Mouse (Mus musculus) liver, postnatal 0 days (tissue): ENCODE data around the gene Iqcb1. TPM values are rescaled to one million over a fixed set of nuclear protein-coding genes. Genes with fewer than 3 reads are reported as not detected.

Experiments used
- ATAC-seq: fragments of 200-750 bp; cut with Nextera tagmentation; 2 replicates; pipeline ENCODE4 v1.8.0; 2017; ENCODE audit warnings: mild to moderate bottlenecking, moderate library complexity
- DNase-seq: peaks from one replicate; pipeline ENCODE4 v3.0.0-alpha.2; 2016
- H3K27ac ChIP-seq: fragments of 300-500 bp; sonication (generic); 2 replicates; pipeline ENCODE4 v1.5.1; 2014; ENCODE audit warnings: antibody characterized with exemption, moderate library complexity, mild to moderate bottlenecking, low read depth
- H3K27me3 ChIP-seq: fragments of 300-500 bp; sonication (generic); 2 replicates; pipeline ENCODE4 v1.6.1; 2014; ENCODE audit warnings: low read length, control low read depth, mixed read lengths; ENCODE audit not compliant: insufficient read depth
- H3K36me3 ChIP-seq: fragments of 300-500 bp; sonication (generic); replicated peaks from 2 replicates; pipeline ENCODE4 v1.6.1; 2014; ENCODE audit warnings: mild to moderate bottlenecking, control low read depth, low read length, moderate library complexity, mixed read lengths; ENCODE audit not compliant: insufficient read depth
- H3K4me1 ChIP-seq: fragments of 300-500 bp; sonication (generic); 2 replicates; pipeline ENCODE4 v1.6.1; 2014; ENCODE audit warnings: antibody characterized with exemption, mild to moderate bottlenecking, control low read depth; ENCODE audit not compliant: insufficient read depth
- H3K4me2 ChIP-seq: fragments of 300-500 bp; sonication (generic); 2 replicates; pipeline ENCODE4 v1.6.1; 2014; ENCODE audit warnings: low read depth, mild to moderate bottlenecking, low read length, moderate library complexity, mixed read lengths
- H3K4me3 ChIP-seq: fragments of 300-500 bp; sonication (generic); 2 replicates; pipeline ENCODE4 v1.5.1; 2014; ENCODE audit warnings: low read depth, low read length
- H3K9ac ChIP-seq: fragments of 300-500 bp; sonication (generic); replicated peaks from 2 replicates; pipeline ENCODE4 v1.6.1; 2014; ENCODE audit warnings: mild to moderate bottlenecking, moderate library complexity
- H3K9me3 ChIP-seq: fragments of 300-500 bp; sonication (generic); 2 replicates; pipeline ENCODE4 v1.6.1; 2016; ENCODE audit warnings: mild to moderate bottlenecking, control low read depth, low read length, mixed read lengths
- CTCF ChIP-seq: sonication (generic); IDR thresholded peaks from 2 replicates; pipeline ENCODE4 v1.5.1; 2016; ENCODE audit warnings: antibody characterized with exemption, low read depth
- EP300 ChIP-seq: IDR thresholded peaks from 2 replicates; pipeline ENCODE4 v1.6.1; 2016; ENCODE audit warnings: antibody characterized with exemption, low read depth, mild to moderate bottlenecking
- WGBS: fragments of 180-500 bp; shearing (Covaris S2); extraction: QIAGEN DNeasy Blood & Tissue Kit; methylation state at CpG from one replicate; pipeline ENCODE4 v1.1.7; 2014; ENCODE audit not compliant: insufficient replicate concordance; 5-methylcytosine and 5-hydroxymethylcytosine counted together
- polyA plus RNA-seq: library from polyadenylated mRNA; unstranded; fragments of >200 nt; fragmentation: Nextera tagmentation; extraction: Ambion mirVana; gene quantifications from 2 replicates; pipeline ENCODE4 v1.2.1, GENCODE M21; 2015

The Iqcb1 gene
- polyA plus RNA-seq, 1 experiment from 2014 or later, result 7.8 TPM

DNA sequence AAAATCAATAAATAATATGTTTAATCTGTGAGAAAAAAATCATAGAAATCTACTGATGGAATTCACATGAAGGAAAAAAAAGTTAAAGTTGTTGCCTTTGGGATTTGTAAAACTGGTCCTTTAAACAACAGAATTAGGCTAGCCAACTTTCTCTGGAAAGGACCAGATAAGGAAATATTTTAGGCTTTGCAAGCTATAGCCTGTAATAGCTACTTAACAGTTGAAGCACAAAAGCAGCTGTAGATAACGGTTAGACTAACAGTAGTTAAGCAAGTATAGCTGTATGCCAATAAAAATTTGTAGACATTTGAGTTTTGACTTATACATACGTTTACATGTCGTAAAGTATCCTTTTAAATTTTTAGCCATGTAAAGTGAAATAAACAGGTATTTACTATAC, 35.4 kb downstream of the Iqcb1 start:
- no peaks in the 10 kb centered on the region for H3K9me3 ChIP-seq
- H3K9ac ChIP-seq, result no peak overlapping the region
- no peaks in the 10 kb centered on the region for H3K4me1 ChIP-seq
- no peak overlapping the region for H3K4me2 ChIP-seq
- no peak for ATAC-seq
- 77% methylated on average over 3 of the region's 3 CpGs for WGBS
- no peaks in the 10 kb centered on the region for H3K27me3 ChIP-seq
- H3K4me3 ChIP-seq, result no peak overlapping the region
- no peak for DNase-seq
- TF ChIP-seq CTCF (no peak), EP300 (no peak)
- no peaks in the 10 kb centered on the region for H3K36me3 ChIP-seq
- H3K27ac ChIP-seq, result no peak overlapping the region

DNA sequence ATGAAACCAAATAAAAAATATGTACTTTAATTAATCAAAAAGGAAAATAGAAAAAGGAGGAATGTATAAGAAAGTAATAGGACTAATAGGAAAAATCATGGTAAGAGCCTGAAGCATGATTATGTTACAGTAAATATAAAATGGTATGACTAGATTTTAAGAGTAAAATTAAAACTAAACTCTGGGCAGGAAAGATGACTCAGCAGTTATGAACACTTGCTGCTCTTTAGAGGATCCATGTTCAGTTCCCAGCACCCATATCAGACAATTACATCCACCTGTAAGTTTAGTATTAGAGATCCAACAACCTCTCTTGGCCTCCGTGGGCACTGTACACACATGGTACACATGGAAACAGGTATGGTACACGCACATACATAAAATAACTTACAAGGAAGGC, 41.3 kb downstream of the Iqcb1 start:
- Histone ChIP-seq H3K9me3 (no peaks in the 10 kb centered on the region), H3K27me3 (no peaks in the 10 kb centered on the region), H3K4me1 (peaks cover 7% of the 10 kb centered on the region), H3K9ac (no peak overlapping the region), H3K4me3 (no peak overlapping the region), H3K36me3 (peaks cover 14% of the 10 kb centered on the region), H3K4me2 (no peak overlapping the region), H3K27ac (no peak overlapping the region)
- DNase-seq, result no peak
- no peak for ATAC-seq
- TF ChIP-seq EP300 (no peak), CTCF (no peak)
- 89% methylated on average over 2 of the region's 2 CpGs for WGBS

GRCm38 (mm10) chr16:36874583-36875275, 46.5 kb downstream of the Iqcb1 start, which contains the start of the genes Eaf2 and Golgb1:
Eaf2 (minus strand) TSS chr16:36875003.
Golgb1 (plus strand) TSS chr16:36875140.
- Histone ChIP-seq H3K9ac (peak within 1 kb of the TSS; percentile 88), H3K9me3 (no peaks in the 10 kb centered on the region), H3K4me1 (peaks cover 11% of the 10 kb centered on the region), H3K4me2 (peak within 1 kb of the TSS; percentile 77), H3K36me3 (peaks cover 11% of the 10 kb centered on the region; the same call in 1 of the 2 replicates), H3K27me3 (no peaks in the 10 kb centered on the region), H3K27ac (peak within 1 kb of the TSS; percentile 94), H3K4me3 (peak within 1 kb of the TSS; percentile 74)
- peak; percentile 95 for DNase-seq
- peak; percentile 97 for ATAC-seq
- TF ChIP-seq CTCF (0 out of 2 replicates have a peak, but pooled peaks have one; percentile 1), EP300 (peak; percentile 86)
- WGBS, result under 1% methylated on average over 43 of the region's 43 CpGs

GRCm38 (mm10) chr16:36875276-36875851, 47.2 kb downstream of the Iqcb1 start:
- DNase-seq, result no peak
- H3K4me3 ChIP-seq, result peak overlapping the region; percentile 74
- no peaks in the 10 kb centered on the region for H3K27me3 ChIP-seq
- peak overlapping the region; percentile 69 for H3K4me2 ChIP-seq
- WGBS, result under 1% methylated on average over 41 of the region's 48 CpGs
- peak; percentile 46 for ATAC-seq
- peak overlapping the region; percentile 88 for H3K9ac ChIP-seq
- peaks cover 11% of the 10 kb centered on the region for H3K4me1 ChIP-seq
- H3K27ac ChIP-seq, result peak overlapping the region; percentile 94
- H3K9me3 ChIP-seq, result no peaks in the 10 kb centered on the region
- H3K36me3 ChIP-seq, result peaks cover 11% of the 10 kb centered on the region; the same call in 1 of the 2 replicates
- TF ChIP-seq EP300, result no peak
- no peak for TF ChIP-seq CTCF

DNA sequence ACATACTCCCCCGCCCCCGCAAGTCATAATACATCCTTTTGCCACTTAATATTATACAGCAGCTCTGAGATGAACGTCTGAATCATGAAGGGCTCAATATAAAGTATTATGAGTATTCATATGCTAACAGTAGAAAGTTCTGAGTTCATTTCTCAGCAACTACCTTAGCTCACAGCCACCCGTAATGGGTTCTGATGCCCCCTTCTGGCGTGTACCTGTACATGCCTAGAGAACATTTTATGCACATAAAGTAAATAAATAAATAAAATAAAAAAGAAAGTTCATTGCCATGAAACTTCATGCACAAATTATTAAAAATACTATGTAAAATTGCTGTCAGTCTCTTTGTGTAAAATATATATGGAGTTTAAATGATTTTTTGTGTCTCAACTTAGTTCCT, 49.1 kb downstream of the Iqcb1 start:
- DNase-seq (peak; percentile 25), ATAC-seq (no peak)
- no peak overlapping the region for H3K27ac ChIP-seq
- 74% methylated on average over 5 of the region's 5 CpGs for WGBS
- H3K4me3 ChIP-seq, result no peak overlapping the region
- TF ChIP-seq EP300 (no peak), CTCF (peak; percentile 58)
- H3K36me3 ChIP-seq, result peaks cover 3% of the 10 kb centered on the region; the same call in 1 of the 2 replicates
- H3K9ac ChIP-seq, result no peak overlapping the region
- H3K4me1 ChIP-seq, result peaks cover 11% of the 10 kb centered on the region
- no peaks in the 10 kb centered on the region for H3K9me3 ChIP-seq
- no peaks in the 10 kb centered on the region for H3K27me3 ChIP-seq
- no peak overlapping the region for H3K4me2 ChIP-seq

- 71% methylated on average over 5 of the region's 5 CpGs for WGBS
- Histone ChIP-seq H3K4me3 (no peak overlapping the region), H3K4me2 (no peak overlapping the region), H3K27ac (no peak overlapping the region), H3K36me3 (peaks cover 11% of the 10 kb centered on the region), H3K9me3 (no peaks in the 10 kb centered on the region), H3K27me3 (no peaks in the 10 kb centered on the region), H3K4me1 (no peaks in the 10 kb centered on the region), H3K9ac (no peak overlapping the region)
- ATAC-seq (no peak), DNase-seq (no peak)
- no peak for TF ChIP-seq EP300
- no peak for TF ChIP-seq CTCF
Measured at GRCm38 (mm10) chr16:36882737-36883343, 54.7 kb downstream of the Iqcb1 start.
